Mouse (Mus musculus): Measurements from ENCODE around the gene Gm20716. TPM values are rescaled to one million over a fixed set of nuclear protein-coding genes. Genes with fewer than 3 reads are reported as not detected.

The Gm20716 gene
- polyA plus RNA-seq, 1 experiment: not detected

DNA sequence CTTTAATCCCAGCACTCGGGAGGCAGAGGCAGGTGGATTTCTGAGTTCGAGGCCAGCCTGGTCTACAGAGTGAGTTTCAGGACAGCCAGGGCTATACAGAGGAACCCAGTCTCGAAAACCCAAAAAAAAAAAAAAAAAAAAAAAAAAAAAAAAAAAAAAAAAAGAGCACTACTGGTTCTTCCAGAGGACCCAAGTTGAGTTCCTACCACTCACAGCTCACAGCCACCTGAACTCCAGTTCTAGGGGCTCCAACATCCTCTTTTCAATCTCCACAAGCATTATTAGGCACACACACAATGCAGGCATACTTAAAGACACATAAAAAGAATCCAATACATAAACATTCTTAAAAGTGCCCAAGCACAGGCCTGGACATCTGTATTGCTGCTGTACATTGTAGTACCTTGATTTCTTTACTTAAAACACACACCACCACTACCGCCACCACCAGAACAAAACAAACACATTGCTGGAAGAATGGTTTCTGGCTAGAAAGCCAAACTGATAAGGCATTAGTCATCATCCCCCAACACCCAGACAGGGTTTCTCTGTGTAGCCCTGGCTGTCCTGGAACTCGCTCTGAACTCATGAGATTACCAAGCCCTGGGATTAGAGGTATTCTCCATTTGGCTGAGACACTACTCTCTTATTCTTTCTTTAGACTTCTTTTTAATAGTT is 30.0 kb downstream of the Gm20716 start:
- no peak for TF ChIP-seq GATA1 (IDR thresholded peaks at IDR 0.05; ENCODE audit: low read length)

DNA sequence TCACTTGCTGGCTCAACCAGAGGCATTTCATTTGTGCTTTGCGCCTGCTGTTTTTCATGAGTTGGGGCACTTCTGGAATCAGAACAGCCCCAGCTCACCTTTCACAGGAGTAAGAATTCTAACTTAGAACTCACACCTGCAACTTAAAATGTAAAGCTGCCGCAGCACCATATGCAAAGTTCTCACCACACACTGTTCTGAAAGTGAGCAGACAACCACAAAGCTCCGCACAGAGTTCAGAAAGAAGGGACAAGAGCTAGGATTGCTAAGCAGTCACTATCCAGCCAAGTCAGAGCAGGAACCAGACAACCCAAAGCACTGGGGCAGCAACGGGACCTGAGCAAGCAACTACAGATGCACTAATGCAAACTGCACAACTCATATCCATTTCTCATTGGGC is 30.7 kb downstream of the Gm20716 start:
- TF ChIP-seq GATA1 (IDR thresholded peaks at IDR 0.05; ENCODE audit: low read length): no peak

DNA sequence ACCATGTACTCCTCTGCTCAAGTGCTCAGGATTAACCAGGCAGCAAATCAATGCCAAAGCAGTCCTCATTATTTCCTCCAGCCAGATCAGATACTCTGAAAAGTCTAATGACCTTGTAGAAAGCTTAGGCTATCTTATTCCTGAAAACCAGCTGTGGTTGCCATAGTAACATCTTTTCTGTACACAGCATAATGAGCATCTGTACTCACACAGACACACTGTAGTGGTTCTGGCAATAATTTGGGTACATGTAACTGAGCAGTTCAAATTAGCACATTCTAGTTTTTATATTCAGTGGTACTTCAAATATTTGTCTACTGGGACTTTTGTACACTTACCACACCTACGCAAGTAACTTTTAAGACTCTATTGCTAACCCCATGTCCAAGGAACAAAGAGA is 31.7 kb downstream of the Gm20716 start:
- no peak for TF ChIP-seq GATA1 (IDR thresholded peaks at IDR 0.05; ENCODE audit: low read length)

DNA sequence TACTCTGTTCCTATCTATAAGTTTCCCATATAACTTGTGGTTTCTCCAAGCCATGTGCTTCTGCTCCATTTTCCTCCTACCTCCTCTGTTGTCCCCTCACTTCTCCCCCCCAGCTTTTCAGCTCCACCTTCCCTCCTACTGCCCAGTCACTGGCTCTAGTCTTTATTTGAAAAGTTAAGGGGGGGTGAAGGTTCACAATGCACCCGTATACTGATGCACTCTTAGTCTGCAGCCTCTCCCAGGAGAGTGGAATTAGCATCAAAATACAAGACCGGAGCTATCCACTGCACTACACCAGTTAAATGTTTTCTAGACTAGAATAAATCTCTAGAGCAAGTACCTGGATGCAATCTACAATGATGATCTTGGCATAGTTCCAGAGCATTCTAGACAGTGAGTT is 34.4 kb downstream of the Gm20716 start:
- TF ChIP-seq GATA1 (IDR thresholded peaks at IDR 0.05; ENCODE audit: low read length): no peak

DNA sequence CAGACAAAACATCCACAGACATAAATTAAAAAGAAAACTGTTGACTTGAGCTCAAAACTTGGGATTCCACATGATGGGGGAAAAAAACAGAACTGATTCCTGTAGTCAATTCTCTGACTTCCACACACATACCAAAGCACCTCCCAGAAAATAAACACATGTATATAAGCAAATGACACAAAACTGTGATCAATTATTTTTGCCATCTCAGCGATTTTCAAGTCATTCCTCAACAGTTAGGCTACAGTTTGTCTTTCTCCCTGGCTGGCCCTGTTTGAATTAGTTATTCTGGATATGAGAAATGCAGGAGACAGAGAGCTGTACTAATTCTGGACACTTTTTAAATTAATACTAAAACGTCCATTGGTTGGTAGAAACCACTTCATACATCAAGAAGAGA is 36.5 kb downstream of the Gm20716 start:
- TF ChIP-seq GATA1 (IDR thresholded peaks at IDR 0.05; ENCODE audit: low read length): no peak

DNA sequence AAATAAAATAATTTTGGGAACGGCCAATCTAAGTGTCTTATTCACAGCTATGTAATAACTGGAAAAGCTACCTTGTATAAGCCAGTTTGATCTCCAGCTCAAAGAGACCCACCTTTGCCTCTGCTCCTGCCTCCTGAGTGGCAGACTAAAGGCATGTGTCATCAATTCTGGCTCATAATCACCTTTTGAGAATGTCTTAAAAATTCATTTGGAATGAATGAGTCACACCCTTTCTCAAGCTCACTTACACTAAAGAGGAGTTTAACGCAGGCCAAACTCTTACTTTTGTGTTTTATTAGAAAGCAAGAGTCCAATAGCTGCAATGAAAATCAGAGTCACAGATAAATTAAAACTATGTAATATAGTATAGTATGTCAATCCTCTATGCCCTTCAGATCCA is 38.3 kb downstream of the Gm20716 start:
- TF ChIP-seq GATA1 (IDR thresholded peaks at IDR 0.05; ENCODE audit: low read length): no peak

DNA sequence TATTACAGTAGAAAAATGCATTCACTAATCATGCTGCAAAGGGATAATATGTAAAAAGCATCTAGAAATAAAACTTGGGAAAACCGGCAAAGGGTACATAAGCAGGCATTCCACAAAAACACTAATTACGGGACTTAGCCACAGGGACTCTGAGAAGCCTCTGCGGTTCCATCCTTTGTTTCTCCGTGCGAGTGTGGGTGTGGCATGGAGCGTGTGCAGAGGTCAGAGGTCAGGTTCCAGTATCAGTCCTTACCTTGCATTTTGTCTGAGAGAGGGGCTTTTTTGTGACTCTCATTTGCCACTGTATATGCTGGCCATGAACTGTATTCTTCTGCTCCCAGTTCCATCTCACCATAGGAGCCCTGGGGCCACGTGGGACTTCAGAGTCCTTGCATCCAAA is 54.2 kb downstream of the Gm20716 start:
- no peak for TF ChIP-seq GATA1 (IDR thresholded peaks at IDR 0.05; ENCODE audit: low read length)

DNA sequence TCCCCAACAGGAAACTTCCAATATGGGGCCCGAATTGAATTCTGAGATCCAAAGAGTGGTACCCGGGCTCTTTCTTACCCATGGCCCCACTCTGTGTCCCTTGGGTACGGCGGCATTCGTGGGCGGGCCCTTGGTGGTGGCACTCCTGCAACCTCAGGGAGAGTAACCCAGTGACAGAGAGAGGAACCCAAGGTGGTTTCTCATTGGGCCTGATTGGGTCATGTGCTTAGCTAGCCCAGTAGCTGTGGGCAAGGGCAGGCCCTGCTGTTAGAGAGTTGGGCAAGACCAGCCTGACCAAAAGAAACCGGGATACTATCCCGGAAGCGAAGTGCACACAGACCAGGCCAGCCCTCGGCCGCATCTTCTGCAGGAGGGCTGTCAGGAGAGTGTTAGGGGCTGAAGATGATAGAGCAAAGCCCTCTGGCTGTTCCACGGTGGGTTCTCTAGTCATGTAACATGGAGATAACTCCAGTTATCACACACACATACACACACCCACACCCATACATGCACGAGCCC is 59.9 kb downstream of the Gm20716 start:
- TF ChIP-seq GATA1 (IDR thresholded peaks at IDR 0.05; ENCODE audit: low read length): no peak

DNA sequence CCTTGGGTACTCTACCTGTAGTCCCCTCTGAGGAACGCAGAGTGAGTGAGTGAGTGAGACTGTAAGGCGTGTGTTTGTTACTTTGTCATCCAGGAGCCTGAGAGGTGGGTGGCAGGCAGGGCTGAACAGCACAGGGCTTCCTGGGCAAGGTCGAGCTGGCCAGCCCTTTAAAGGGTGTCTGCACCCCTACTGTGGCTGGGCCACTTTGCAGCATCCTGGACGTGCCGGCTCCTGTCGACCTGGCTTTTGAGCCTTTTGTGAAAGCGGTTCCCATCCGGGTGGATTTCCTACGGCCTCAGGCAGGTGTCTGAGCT is 60.4 kb downstream of the Gm20716 start:
- no peak for TF ChIP-seq GATA1 (IDR thresholded peaks at IDR 0.05; ENCODE audit: low read length)

DNA sequence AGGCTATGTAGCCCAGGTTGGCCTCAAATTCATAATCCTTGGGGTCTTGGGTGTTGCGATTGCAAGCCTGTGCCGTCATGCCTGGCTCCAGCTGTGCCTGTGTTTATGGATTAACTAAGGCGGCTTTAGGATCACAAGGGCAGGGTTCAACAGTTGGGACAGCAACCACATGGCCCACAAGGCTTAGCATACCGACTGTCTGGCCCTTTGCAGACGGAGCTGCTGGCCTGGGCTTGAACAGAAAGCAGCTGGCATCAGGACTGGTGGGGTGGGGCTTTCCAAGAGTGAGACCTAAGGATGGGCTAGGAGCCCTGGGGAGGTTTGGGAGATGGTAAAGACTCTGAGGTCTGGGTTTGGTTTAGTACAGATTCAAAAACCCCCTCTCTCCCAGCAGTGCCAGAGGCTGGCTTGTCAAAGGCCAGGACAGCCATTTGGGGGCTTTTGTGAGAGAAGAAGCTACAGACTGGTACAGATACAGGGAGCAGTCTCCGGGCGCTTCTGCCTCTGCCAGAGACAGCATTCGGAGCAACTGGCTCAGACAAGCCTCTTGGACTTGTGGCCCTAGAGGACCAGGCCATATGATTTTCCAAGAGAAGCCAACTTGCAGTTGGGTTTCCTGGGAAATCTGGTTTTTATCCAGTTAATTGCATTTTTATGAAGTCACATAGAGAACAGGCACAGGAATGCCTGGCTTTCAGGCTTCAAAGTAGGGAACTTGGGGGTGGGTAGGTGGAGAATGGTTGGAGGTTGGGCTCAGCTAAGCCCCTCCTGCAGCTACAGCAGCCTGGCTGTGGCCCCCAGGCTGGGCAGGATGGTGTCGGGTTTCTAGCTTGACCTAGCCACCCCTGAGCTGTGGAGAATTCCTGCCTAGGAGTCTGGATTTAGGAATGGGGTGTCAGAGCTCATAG is 61.0 kb downstream of the Gm20716 start:
- no peak for TF ChIP-seq GATA1 (IDR thresholded peaks at IDR 0.05; ENCODE audit: low read length)

DNA sequence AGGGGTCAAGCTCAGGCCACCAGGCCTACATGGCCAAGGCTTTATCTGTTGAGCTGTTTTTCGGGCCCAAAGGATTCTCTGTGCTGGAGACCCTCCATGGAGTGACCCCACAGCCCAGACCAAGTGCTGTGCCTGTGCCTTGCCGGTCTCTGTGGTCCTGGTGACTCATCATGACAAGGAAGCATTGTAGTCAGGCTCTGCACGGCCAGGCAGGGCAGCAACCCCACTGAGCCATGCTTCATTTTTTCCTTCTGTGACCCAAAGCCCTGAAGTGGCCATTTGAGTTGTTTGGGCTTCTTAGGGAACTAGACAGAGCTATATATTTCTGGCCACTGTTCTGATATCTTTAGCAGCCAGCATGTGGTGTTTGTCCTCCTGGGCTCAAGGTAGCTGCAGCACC is 62.4 kb downstream of the Gm20716 start:
- TF ChIP-seq GATA1 (IDR thresholded peaks at IDR 0.05; ENCODE audit: low read length): no peak

DNA sequence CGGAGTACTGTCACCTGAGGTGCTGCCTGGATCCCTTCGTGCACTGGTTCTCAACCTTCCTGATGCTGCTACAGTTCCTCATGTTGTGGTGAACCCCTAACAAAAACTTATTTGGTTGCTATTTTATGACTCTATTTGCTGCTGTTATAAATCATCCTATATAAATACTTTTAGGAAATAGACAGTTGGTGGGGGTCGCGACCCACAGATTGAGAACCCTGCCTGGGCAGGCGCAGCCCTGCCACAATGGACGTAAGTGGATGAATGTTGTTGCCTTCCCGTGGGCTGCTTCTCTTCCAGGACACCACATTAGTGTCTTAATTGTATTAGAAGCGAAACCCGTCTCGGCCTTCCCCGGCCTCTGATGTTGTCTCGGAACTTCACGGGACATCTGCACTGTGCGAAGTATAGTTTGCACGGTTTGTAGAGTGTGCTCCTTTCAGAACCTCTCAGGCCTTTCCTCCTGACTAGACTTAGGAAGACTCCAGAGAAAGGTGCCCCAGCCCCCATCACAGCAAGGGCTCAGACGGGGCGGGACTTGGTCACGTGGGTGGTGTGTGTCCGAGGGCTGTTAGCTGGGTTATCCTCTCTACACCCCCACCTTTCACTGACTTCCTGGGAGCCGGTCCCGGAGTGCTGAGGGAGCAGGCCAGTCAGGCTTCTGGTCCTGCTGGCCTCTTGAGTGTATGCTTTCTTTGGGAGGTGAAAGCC is 63.3 kb downstream of the Gm20716 start:
- no peak for TF ChIP-seq GATA1 (IDR thresholded peaks at IDR 0.05; ENCODE audit: low read length)

DNA sequence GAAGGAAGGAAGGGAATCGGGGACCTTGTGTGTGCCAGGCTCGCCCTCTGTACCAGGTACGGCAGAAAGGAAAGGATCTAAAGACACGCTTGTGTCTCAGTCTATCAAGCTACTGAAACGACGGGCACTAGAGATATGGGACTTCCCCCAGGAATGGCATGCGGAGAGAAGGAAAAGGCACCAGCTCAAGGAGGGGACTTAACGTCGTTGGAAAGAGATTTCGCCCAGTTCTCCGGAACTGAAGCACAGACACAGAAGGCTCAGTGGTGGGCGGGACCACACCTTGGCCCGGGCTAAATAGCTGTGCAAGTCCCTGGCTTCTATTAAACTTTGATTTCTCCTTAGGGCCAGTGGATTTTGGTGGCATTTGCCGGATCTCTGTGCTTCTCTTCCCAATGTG is 68.2 kb downstream of the Gm20716 start:
- TF ChIP-seq GATA1 (IDR thresholded peaks at IDR 0.05; ENCODE audit: low read length): no peak

DNA sequence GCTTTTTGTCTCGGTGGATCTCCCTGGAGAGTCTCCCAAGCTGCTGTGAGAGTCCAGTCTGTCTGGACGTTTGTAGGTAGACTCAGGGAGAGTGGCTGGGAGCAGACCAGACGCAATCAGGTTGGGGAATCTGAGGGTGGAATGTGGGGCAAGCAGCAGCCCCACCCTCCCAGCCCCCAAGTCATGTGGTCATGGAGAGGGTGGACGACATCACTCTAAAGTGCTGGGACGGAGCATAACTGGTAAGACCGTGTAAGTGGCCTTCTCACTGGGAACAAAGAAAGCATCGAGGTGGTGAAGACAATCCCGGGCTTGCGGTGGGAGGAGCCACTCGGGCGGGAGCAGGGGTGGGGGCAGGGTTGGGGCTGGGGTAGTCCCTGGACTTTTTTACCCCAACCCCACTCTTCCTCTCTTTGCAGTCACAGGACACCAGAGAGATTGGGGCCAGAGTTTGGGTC is 68.6 kb downstream of the Gm20716 start:
- TF ChIP-seq GATA1 (IDR thresholded peaks at IDR 0.05; ENCODE audit: low read length): no peak

DNA sequence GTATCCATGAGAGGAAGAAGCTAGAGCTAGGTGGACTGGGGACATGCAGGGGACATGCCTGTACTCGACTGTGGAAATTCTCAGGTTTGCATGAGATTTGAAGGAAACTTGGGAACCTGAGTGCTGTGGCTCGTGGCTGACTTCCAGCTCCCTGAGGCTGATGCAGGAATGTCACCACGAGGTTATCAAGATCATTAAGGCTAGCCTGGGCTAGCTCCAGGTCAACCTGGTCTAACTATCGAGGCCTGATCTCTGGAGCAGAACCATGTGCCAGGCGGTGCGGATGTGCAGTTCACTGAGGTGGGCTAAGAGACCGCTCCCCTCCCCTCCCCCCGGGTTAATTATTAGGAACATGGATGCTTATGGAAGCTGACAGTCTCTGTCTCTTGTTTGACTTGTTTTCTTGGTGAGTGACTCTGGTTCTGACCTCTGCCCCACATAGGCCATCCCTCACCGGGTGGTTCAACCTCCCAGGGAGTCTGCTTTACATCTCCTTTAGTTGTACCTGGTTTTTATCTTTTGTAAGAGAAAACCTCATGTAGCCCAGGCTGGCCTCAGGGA is 69.7 kb downstream of the Gm20716 start:
- TF ChIP-seq GATA1 (IDR thresholded peaks at IDR 0.05; ENCODE audit: low read length): no peak

All from G1E-ER4 (cell line).